Mouse (Mus musculus) limb, embryonic 14.5 days (tissue): ENCODE measurements at regions not wholly inside any gene's neighbourhood (a gene's known extent, or its start where the extent isn't known, plus 50 kb on each side); places are given as distances from the start of the nearest gene placed in this dataset.
"Not testable (repeated sequence)": the region's sequence is repeated elsewhere in the genome, so short reads cannot be mapped to it uniquely, and the experiment has no call there.

Source experiments
- ATAC-seq: fragments of 200-750 bp; cut with Nextera tagmentation; 2 replicates; pipeline ENCODE4 v1.8.0; 2017; ENCODE audit warnings: low read depth, moderate number of reproducible peaks, moderate TSS enrichment; ENCODE audit not compliant: low FRiP score
- DNase-seq: peaks from one replicate; pipeline ENCODE4 v3.0.0-alpha.2; 2015; ENCODE audit warnings: low spot score
- H3K27ac ChIP-seq: fragments of 300-500 bp; sonication (generic); replicated peaks from 2 replicates; pipeline ENCODE4 v1.5.1; 2014; ENCODE audit warnings: low read depth, mild to moderate bottlenecking, low read length, moderate library complexity, mixed read lengths
- H3K27me3 ChIP-seq: fragments of 300-500 bp; sonication (generic); 2 replicates; pipeline ENCODE4 v1.6.1; 2014; ENCODE audit warnings: low read length, mixed read lengths; ENCODE audit not compliant: control insufficient read depth, insufficient read depth
- H3K36me3 ChIP-seq: fragments of 300-500 bp; sonication (generic); 2 replicates; pipeline ENCODE4 v1.6.1; 2014; ENCODE audit warnings: mild to moderate bottlenecking, low read length, moderate library complexity, mixed read lengths; ENCODE audit not compliant: control insufficient read depth, insufficient read depth
- H3K4me1 ChIP-seq: fragments of 300-500 bp; sonication (generic); 2 replicates; pipeline ENCODE4 v1.6.1; 2014; ENCODE audit warnings: antibody characterized with exemption, low read length, mixed read lengths; ENCODE audit not compliant: control insufficient read depth, insufficient read depth
- H3K4me2 ChIP-seq: fragments of 300-500 bp; sonication (generic); replicated peaks from 2 replicates; pipeline ENCODE4 v1.6.1; 2014; ENCODE audit warnings: low read depth, mild to moderate bottlenecking, low read length, moderate library complexity; ENCODE audit not compliant: severe bottlenecking
- H3K4me3 ChIP-seq: fragments of 300-500 bp; sonication (generic); replicated peaks from 2 replicates; pipeline ENCODE4 v1.5.1; 2014; ENCODE audit warnings: low read length
- H3K9ac ChIP-seq: fragments of 300-500 bp; sonication (generic); 2 replicates; pipeline ENCODE4 v1.6.1; 2014; ENCODE audit warnings: mild to moderate bottlenecking, low read depth, low read length, moderate library complexity; ENCODE audit not compliant: severe bottlenecking
- H3K9me3 ChIP-seq: fragments of 300-500 bp; sonication (generic); 2 replicates; pipeline ENCODE4 v1.6.1; 2016; ENCODE audit warnings: low read length; ENCODE audit not compliant: control insufficient read depth
- POLR2A ChIP-seq: fragments of 200-500 bp; IDR thresholded peaks from 2 replicates; pipeline ENCODE4 v1.8.0; 2012; ENCODE audit warnings: inconsistent platforms, mild to moderate bottlenecking, moderate library complexity, borderline replicate concordance; ENCODE audit not compliant: insufficient read depth, insufficient read length; ENCODE audit errors: extremely low read depth
- WGBS: fragments of 180-500 bp; shearing (Covaris S2); extraction: QIAGEN DNeasy Blood & Tissue Kit; methylation state at CpG from one replicate; pipeline ENCODE4 v1.1.7; 2014; 5-methylcytosine and 5-hydroxymethylcytosine counted together

DNA sequence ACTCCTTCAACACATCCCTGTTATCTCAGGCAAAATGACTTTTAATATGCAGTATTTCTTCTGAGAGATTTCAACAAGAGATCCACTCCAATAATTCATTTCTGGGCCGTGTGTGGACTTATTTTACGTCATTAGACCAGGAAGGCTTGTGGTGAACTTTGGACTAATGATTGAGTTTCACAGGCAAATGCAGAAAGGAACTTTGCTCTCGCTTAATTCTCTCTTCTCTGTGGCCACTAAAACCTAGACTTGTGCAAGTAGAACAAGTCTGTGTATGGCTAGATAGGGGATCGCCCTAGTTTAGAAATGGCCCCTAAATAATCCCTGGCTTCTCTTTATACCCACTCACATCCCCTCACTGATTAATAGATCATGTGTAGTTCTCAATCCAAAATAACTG is 50.6 kb upstream of the Ppp1r12a start:
- TF ChIP-seq POLR2A, result no peak

DNA sequence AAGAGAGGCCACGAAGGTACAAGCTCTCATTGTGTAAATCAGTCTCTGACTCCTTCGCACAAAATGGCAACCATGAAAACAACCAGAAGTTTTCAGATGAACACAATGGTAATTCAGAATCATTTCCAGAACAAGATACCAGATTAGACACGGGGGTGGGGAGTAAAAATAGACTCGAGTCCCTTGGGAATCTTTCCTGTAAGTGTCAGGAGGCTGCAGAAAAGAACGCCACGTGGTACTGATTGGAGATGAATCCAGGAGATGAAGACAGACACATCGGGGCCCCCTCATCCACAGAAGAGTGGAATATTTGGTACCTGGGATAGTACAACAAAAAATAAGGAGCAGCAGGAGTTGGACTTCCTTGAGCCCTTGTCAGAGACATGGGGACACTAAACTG is 51.1 kb upstream of the Ppp1r12a start:
- TF ChIP-seq POLR2A, result no peak
- no peak overlapping the region for H3K4me3 ChIP-seq
- no peak overlapping the region for H3K9ac ChIP-seq
- H3K4me2 ChIP-seq, result no peak overlapping the region
- no peaks in the 10 kb centered on the region for H3K4me1 ChIP-seq
- 84% methylated on average over 7 of the region's 7 CpGs for WGBS
- H3K27ac ChIP-seq, result no peak overlapping the region
- H3K9me3 ChIP-seq, result no peaks in the 10 kb centered on the region
- ATAC-seq, result no peak
- H3K27me3 ChIP-seq, result no peaks in the 10 kb centered on the region
- H3K36me3 ChIP-seq, result no peaks in the 10 kb centered on the region
- DNase-seq, result no peak

More for the DNA sequence above, 50.6 kb upstream of the Ppp1r12a start:
- Histone ChIP-seq H3K4me3 (no peak overlapping the region), H3K36me3 (no peaks in the 10 kb centered on the region), H3K9ac (no peak overlapping the region), H3K9me3 (no peaks in the 10 kb centered on the region), H3K4me1 (no peaks in the 10 kb centered on the region), H3K4me2 (no peak overlapping the region), H3K27ac (no peak overlapping the region), H3K27me3 (no peaks in the 10 kb centered on the region)
- ATAC-seq, result no peak
- WGBS, result 84% methylated on average over 4 of the region's 4 CpGs
- no peak for DNase-seq

DNA sequence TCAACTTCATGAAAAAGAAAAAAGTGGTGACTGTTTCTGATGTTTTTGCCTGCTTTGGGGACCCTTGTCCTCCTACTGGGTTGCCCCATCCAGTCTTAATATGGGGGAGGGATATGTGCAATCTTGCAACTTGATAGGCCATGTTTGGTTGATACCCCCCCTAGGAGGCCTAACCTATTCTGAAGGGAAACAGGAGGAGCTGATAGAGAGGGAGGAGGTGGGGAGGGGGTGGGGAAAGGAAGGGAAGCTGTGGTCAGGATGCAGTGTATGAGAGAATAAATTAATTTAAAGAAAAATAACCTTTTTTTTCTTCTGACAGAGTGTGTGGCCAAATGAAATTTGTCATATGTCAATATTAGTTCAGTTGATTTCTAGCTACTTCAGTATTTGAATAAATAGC is 51.8 kb upstream of the Ppp1r12a start:
- Histone ChIP-seq H3K36me3 (no peaks in the 10 kb centered on the region), H3K27ac (no peak overlapping the region), H3K27me3 (no peaks in the 10 kb centered on the region), H3K9ac (no peak overlapping the region), H3K9me3 (no peaks in the 10 kb centered on the region), H3K4me3 (no peak overlapping the region), H3K4me1 (no peaks in the 10 kb centered on the region), H3K4me2 (no peak overlapping the region)
- DNase-seq (no peak), ATAC-seq (no peak)
- TF ChIP-seq POLR2A, result no peak

DNA sequence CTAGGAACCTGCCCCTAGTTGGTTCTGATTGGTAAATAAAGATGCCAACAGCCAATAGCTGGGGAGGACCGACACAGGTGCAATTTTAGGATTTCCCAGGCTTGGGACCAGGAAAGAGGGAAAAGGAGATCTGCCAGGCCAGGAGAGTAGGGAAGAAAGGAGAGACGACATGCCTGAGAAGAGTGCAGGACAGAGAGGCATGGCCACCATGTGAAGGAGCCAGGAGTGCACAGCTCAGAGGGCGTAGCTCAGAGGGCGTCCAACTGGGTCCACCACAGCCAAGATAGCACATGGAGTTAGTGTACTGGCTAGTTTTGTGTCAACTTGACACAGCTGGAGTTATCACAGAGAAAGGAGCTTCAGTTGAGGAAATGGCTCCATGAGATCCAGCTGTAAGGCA is 53.5 kb upstream of the Ppp1r12a start:
- H3K4me3 ChIP-seq, DNase-seq, H3K4me1 ChIP-seq, H3K9ac ChIP-seq, H3K27me3 ChIP-seq, H3K4me2 ChIP-seq, H3K27ac ChIP-seq, H3K9me3 ChIP-seq, H3K36me3 ChIP-seq, ATAC-seq: not testable (repeated sequence)
- 82% methylated on average over 4 of the region's 4 CpGs for WGBS

DNA sequence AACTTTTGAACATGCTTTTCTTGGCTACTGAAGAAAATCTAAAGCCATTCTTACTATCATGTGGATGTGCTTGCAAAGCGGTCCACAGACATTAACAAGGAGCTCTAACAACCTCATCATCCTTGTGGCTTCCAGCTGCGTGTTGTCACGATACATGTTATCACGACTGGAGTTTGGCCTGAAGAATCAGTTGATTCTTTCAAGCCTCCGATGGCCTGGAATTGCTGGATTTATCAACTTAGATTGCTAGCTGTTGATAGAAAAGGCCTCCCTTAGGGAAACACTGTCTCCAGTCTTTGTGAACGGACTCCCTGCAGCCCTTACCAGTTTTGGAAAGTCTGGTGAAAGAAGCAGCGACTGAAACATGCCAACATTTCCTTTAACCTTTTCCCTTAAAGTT is 60.5 kb upstream of the Ppp1r12a start:
- WGBS, result 79% methylated on average over 7 of the region's 7 CpGs
- H3K4me2 ChIP-seq, result no peak overlapping the region
- no peak overlapping the region for H3K27ac ChIP-seq
- H3K9ac ChIP-seq, result no peak overlapping the region
- H3K4me1 ChIP-seq, result no peaks in the 10 kb centered on the region
- ATAC-seq (no peak), DNase-seq (no peak)
- no peaks in the 10 kb centered on the region for H3K9me3 ChIP-seq
- H3K27me3 ChIP-seq, result no peaks in the 10 kb centered on the region
- no peak overlapping the region for H3K4me3 ChIP-seq
- no peak for TF ChIP-seq POLR2A
- H3K36me3 ChIP-seq, result no peaks in the 10 kb centered on the region

DNA sequence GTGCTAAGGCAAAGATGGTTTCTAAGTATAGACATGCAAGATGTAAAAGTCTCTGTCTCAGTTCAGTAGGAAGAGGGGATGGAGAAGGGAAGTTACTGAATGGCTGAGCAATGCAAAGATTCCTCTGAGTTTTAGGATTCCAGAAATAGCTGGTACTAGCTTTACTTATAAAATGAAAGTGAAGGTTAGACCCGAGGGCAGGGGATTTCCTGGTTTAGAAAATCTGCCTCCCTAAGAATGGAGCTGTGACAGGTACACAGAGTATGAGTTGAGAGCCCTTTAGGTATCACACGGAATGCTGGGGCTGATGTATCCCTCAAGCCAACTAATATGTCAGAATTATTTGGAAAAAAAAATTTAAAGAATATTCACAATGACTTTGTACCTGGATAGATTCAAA is 69.0 kb upstream of the Ppp1r12a start:
- Histone ChIP-seq H3K4me3 (no peak overlapping the region), H3K4me2 (no peak overlapping the region), H3K9me3 (no peaks in the 10 kb centered on the region), H3K4me1 (peaks cover 4% of the 10 kb centered on the region), H3K27ac (no peak overlapping the region), H3K36me3 (no peaks in the 10 kb centered on the region), H3K27me3 (no peaks in the 10 kb centered on the region), H3K9ac (no peak overlapping the region)
- no peak for ATAC-seq
- 66% methylated on average over 2 of the region's 2 CpGs for WGBS
- no peak for TF ChIP-seq POLR2A
- DNase-seq, result no peak
